Mouse (Mus musculus): Measurements from ENCODE around the gene Rcan3. TPM values are rescaled to one million over a fixed set of nuclear protein-coding genes. Genes with fewer than 3 reads are reported as not detected.

Rcan3 gene
- polyA plus RNA-seq (2015; fragmentation: Nextera tagmentation; extraction: Ambion mirVana) = 14.8 and 20.9 TPM in 2 replicates

DNA sequence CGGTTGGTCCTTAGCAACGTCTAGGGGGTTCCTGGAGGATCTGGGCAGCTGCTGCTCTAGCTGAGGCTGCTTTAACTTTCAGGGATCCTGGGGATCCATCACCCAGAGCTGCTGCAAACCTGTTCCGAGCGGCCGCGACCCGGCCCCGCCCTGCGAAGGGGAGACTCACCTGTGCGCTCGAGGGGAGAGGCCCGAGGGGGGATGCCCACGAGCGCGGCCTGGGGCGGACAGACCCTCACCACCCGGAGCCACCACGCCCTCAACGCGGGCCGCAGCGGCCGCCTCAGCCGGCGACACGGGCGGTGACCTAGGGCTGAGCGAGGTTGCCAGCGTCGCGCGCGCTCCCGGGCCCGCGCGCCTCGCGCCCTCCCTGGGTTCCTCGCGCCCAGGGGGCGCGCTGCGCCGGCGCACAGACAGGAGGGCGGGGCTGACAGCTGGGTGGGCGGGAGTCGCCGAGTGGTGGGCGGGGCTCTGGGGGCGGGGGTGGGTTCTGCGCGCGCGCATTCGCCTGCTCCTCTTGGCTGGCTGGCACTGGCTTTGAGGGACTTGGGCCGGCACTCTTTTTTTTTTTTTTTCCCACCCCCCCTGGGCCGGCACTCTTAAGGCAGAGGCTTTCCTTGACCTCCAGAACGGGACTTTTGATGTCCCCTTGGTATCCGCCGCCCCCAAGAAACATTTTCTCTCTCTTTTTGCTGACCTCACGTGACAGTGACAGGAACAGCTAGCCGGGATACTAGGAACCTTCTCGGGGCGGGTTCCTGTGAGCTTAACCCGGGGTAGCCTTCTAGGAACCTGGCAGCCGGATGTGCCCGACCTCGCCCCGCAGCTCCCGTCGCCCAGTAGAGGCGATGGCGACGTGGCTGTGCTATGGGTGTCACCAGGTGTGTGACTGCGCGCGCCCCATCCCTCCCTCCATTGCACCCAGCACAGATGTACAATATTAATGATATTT lies at the start of gene Rcan3:
TSS of gene Rcan3 (minus strand) at position 411 of the 952 bp plus-strand sequence.
- Histone ChIP-seq H3K27ac (no peak within 1 kb of the TSS; the same call in 1 of the 2 replicates), H3K27me3 (peaks cover 5% of the 10 kb centered on the region; the same call in 1 of the 2 replicates), H3K36me3 (ENCODE audit: poor library complexity, severe bottlenecking) (no peaks in the 10 kb centered on the region), H3K4me3 (peak within 1 kb of the TSS; percentile 75), H3K9me3 (replicated peaks) (no peaks in the 10 kb centered on the region), H3K4me1 (peaks cover 14% of the 10 kb centered on the region), H3K4me2 (peak within 1 kb of the TSS; percentile 91), H3K9ac (peak within 1 kb of the TSS; percentile 86)
- ATAC-seq = peak; percentile 81
- under 1% methylated on average over 47 of the region's 79 CpGs for WGBS

DNA sequence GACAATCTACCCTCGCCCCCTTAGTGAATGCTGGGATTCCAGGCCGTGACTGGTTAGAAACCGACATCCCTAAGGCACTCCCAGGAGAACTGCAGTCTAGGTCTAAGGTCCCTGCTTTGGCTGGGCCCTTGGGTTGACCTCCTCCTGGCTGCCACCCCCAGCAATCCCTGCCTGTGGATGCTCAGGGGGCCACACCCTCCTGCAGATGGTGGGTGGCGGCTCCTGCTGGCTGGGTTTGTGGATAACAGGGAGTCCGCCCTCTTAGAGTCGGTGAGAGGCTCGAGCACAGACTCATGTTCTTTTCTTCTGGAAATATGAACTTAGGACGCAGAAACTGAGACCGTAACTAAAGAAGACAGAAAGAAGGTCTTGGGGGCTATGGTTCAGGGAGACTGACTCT lies 46.7 kb upstream of the Rcan3 start:
- Histone ChIP-seq H3K4me2 (no peak overlapping the region), H3K27ac (no peak overlapping the region), H3K27me3 (no peaks in the 10 kb centered on the region), H3K9ac (no peak overlapping the region), H3K9me3 (replicated peaks) (no peaks in the 10 kb centered on the region), H3K4me3 (no peak overlapping the region), H3K4me1 (no peaks in the 10 kb centered on the region), H3K36me3 (ENCODE audit: poor library complexity, severe bottlenecking) (no peaks in the 10 kb centered on the region)
- ATAC-seq = no peak
- WGBS = 80% methylated on average over 9 of the region's 9 CpGs

DNA sequence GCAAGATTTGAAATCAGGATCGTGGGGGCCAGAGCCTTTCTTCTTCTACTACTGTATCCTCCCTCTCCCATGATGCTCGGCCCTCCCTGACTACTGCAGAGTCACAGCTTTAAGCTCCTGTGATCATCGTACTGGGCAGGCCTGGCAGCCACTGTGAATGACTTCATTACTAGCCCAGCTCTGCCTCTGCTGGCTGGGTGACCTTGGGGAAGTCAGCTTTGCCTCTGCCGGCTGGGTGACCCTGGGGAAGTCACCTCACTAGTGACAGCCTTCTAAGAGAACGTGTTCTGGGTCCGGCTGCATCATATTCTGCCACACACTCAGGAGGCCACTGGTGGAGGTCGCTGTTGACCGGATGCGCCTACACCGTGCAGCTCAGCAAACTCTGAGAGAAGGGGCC lies 44.2 kb upstream of the Rcan3 start:
- H3K4me3 ChIP-seq = no peak overlapping the region
- no peaks in the 10 kb centered on the region for H3K36me3 ChIP-seq (ENCODE audit: poor library complexity, severe bottlenecking)
- no peaks in the 10 kb centered on the region for H3K9me3 ChIP-seq (replicated peaks)
- H3K27ac ChIP-seq = no peak overlapping the region
- no peaks in the 10 kb centered on the region for H3K4me1 ChIP-seq
- H3K27me3 ChIP-seq = no peaks in the 10 kb centered on the region
- ATAC-seq = no peak
- H3K9ac ChIP-seq = no peak overlapping the region
- WGBS = 86% methylated on average over 10 of the region's 10 CpGs
- H3K4me2 ChIP-seq = no peak overlapping the region

DNA sequence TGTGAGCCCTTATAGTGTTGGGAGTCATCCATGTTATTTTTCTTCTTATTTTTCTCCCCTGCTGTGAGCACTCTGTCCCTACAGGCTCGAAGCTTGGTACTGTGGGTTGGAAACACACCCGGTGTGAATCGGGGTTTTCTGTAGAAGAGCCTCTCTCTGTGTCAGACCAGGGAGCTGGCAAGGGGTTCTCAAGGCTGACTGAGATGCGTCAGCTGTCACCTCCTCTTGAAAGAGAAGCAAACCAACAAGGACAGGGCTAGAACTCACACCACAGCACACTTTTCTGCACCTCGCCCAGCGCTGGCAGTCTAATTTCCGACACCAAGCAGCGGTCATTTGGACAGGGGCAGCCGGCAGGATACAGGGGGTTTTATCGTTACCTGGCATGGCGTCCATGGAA lies 29.8 kb upstream of the Rcan3 start:
- Histone ChIP-seq H3K4me1 (no peaks in the 10 kb centered on the region), H3K27me3 (no peaks in the 10 kb centered on the region), H3K9ac (no peak overlapping the region), H3K9me3 (replicated peaks) (no peaks in the 10 kb centered on the region), H3K27ac (no peak overlapping the region), H3K4me3 (no peak overlapping the region), H3K36me3 (ENCODE audit: poor library complexity, severe bottlenecking) (no peaks in the 10 kb centered on the region), H3K4me2 (no peak overlapping the region)
- no peak for ATAC-seq
- WGBS = 90% methylated on average over 11 of the region's 11 CpGs

DNA sequence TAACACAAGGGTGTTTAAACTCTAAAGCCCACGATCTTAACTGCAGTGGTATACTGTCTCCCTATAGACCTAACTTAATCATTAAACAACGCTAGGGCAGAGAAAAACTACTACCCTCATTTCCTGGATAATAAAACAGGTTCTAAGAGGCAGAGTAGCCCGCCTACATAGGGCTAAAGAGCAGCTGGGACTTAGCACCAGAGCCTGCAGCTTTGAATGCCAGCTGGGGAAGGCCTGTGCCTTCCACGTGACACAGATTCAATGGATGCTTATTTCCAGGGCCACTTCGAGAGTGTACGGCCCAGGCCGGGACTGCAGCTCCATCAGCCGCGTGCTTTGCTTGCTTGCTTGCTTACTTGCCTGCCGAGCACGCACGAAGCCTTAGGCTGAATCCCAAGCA lies 19.9 kb upstream of the Rcan3 start:
- no peaks in the 10 kb centered on the region for H3K27me3 ChIP-seq
- ATAC-seq = no peak
- peaks cover 13% of the 10 kb centered on the region for H3K4me1 ChIP-seq
- H3K27ac ChIP-seq = no peak overlapping the region
- H3K9me3 ChIP-seq (replicated peaks) = no peaks in the 10 kb centered on the region
- WGBS = 79% methylated on average over 12 of the region's 12 CpGs
- H3K4me2 ChIP-seq = no peak overlapping the region
- no peak overlapping the region for H3K4me3 ChIP-seq
- no peak overlapping the region for H3K9ac ChIP-seq
- H3K36me3 ChIP-seq (ENCODE audit: poor library complexity, severe bottlenecking) = no peaks in the 10 kb centered on the region

- H3K27ac ChIP-seq = no peak overlapping the region
- H3K4me3 ChIP-seq = no peak overlapping the region
- no peaks in the 10 kb centered on the region for H3K9me3 ChIP-seq (replicated peaks)
- no peaks in the 10 kb centered on the region for H3K36me3 ChIP-seq (ENCODE audit: poor library complexity, severe bottlenecking)
- no peak overlapping the region for H3K9ac ChIP-seq
- ATAC-seq = no peak
- H3K4me1 ChIP-seq = peaks cover 13% of the 10 kb centered on the region
- 85% methylated on average over 6 of the region's 6 CpGs for WGBS
- no peaks in the 10 kb centered on the region for H3K27me3 ChIP-seq
- H3K4me2 ChIP-seq = no peak overlapping the region
Measured at GRCm38 (mm10) chr4:135453164-135453563, 19.5 kb upstream of the Rcan3 start.

GRCm38 (mm10) chr4:135451360-135452015 lies 17.8 kb upstream of the Rcan3 start:
- no peak for ATAC-seq
- 0 out of 2 replicates have a peak overlapping the region, but pooled peaks have one; percentile 21 for H3K9ac ChIP-seq
- H3K9me3 ChIP-seq (replicated peaks) = no peaks in the 10 kb centered on the region
- 33% methylated on average over 17 of the region's 18 CpGs for WGBS
- no peak overlapping the region for H3K27ac ChIP-seq
- no peaks in the 10 kb centered on the region for H3K27me3 ChIP-seq
- H3K4me2 ChIP-seq = peak overlapping the region; percentile 33
- no peak overlapping the region for H3K4me3 ChIP-seq
- H3K36me3 ChIP-seq (ENCODE audit: poor library complexity, severe bottlenecking) = no peaks in the 10 kb centered on the region
- H3K4me1 ChIP-seq = peaks cover 13% of the 10 kb centered on the region

- Histone ChIP-seq H3K9ac (no peak overlapping the region), H3K4me1 (peaks cover 6% of the 10 kb centered on the region; the same call in 1 of the 2 replicates), H3K4me3 (no peak overlapping the region), H3K27me3 (no peaks in the 10 kb centered on the region), H3K4me2 (no peak overlapping the region), H3K36me3 (ENCODE audit: poor library complexity, severe bottlenecking) (no peaks in the 10 kb centered on the region), H3K27ac (no peak overlapping the region), H3K9me3 (replicated peaks) (no peaks in the 10 kb centered on the region)
- ATAC-seq = no peak
- WGBS = 72% methylated on average over 5 of the region's 5 CpGs
Measured at GRCm38 (mm10) chr4:135442473-135442872, 8.8 kb upstream of the Rcan3 start.

GRCm38 (mm10) chr4:135439904-135440522 lies 6.4 kb upstream of the Rcan3 start:
- Histone ChIP-seq H3K4me3 (no peak overlapping the region), H3K9ac (no peak overlapping the region), H3K4me2 (no peak overlapping the region), H3K27ac (no peak overlapping the region), H3K27me3 (peaks cover 5% of the 10 kb centered on the region; the same call in 1 of the 2 replicates), H3K36me3 (ENCODE audit: poor library complexity, severe bottlenecking) (no peaks in the 10 kb centered on the region), H3K4me1 (peaks cover 6% of the 10 kb centered on the region; the same call in 1 of the 2 replicates), H3K9me3 (replicated peaks) (no peaks in the 10 kb centered on the region)
- WGBS = 60% methylated on average over 9 of the region's 9 CpGs
- ATAC-seq = no peak

DNA sequence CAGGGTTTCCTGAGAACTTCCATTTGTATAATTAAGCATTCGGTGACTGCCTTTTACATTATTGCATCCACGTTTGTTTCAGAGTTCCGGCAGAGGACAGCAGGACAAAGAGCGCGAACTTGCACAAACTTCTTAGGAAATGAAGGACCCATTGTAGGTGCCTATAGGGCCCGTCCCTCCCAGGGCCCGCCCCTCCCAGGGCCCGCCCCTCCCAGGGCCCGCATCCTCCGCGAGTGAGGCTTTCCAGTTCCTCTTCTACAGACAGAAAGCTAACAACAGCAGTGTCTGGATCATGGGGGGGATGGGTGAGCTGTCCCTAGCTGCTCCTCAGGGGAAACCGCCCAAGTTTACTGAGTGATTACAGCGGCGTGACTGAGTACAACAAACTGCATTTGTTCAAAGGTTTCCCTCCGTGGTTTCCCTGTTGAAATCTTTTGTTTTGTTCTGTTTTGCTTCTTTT lies 5.6 kb upstream of the Rcan3 start:
- Histone ChIP-seq H3K36me3 (ENCODE audit: poor library complexity, severe bottlenecking) (no peaks in the 10 kb centered on the region), H3K4me2 (peak overlapping the region; percentile 43), H3K9me3 (replicated peaks) (no peaks in the 10 kb centered on the region), H3K27me3 (peaks cover 5% of the 10 kb centered on the region; the same call in 1 of the 2 replicates), H3K4me1 (peaks cover 12% of the 10 kb centered on the region), H3K9ac (peak overlapping the region; percentile 45; the same call in 1 of the 2 replicates), H3K4me3 (no peak overlapping the region), H3K27ac (no peak overlapping the region)
- WGBS = 3% methylated on average over 15 of the region's 15 CpGs
- no peak for ATAC-seq

GRCm38 (mm10) chr4:135437924-135438323 lies 4.3 kb upstream of the Rcan3 start:
- H3K27ac ChIP-seq = no peak overlapping the region
- peaks cover 5% of the 10 kb centered on the region; the same call in 1 of the 2 replicates for H3K27me3 ChIP-seq
- no peaks in the 10 kb centered on the region for H3K36me3 ChIP-seq (ENCODE audit: poor library complexity, severe bottlenecking)
- no peak overlapping the region for H3K4me2 ChIP-seq
- no peaks in the 10 kb centered on the region for H3K9me3 ChIP-seq (replicated peaks)
- no peak overlapping the region for H3K9ac ChIP-seq
- no peak for ATAC-seq
- peaks cover 19% of the 10 kb centered on the region for H3K4me1 ChIP-seq
- no peak overlapping the region for H3K4me3 ChIP-seq

DNA sequence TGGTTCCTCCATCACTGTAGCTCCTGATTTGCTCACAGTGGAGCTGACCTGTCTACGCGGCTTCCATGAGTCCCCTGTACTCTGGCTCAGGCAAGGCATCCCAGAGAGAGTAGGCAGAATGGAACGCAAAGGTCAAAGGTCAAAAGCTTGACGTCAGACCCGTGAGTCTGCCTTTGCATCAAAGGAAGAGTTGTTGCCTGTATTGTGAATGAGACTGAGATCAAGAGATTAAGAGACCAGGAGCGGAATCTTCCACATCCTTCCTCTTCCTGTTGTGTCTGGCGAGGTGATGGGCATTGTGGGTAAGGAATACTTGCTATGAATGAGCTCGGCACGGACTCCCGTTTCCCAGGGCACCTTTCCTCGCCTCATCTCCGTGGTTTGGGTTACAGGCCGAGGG lies 2.6 kb upstream of the Rcan3 start:
- Histone ChIP-seq H3K9ac (no peak overlapping the region), H3K4me2 (no peak overlapping the region), H3K27me3 (peaks cover 5% of the 10 kb centered on the region; the same call in 1 of the 2 replicates), H3K27ac (no peak overlapping the region), H3K4me1 (peaks cover 20% of the 10 kb centered on the region), H3K36me3 (ENCODE audit: poor library complexity, severe bottlenecking) (no peaks in the 10 kb centered on the region), H3K9me3 (replicated peaks) (no peaks in the 10 kb centered on the region), H3K4me3 (no peak overlapping the region)
- ATAC-seq = no peak
- WGBS = 63% methylated on average over 13 of the region's 13 CpGs

Measured in forebrain, embryonic 13.5 days (tissue).